Mouse (Mus musculus) spleen, postnatal 14 days (tissue): ENCODE data around the gene Acox2.

ENCODE experiments used
- DNase-seq, 2 experiments: peaks; one replicate each; pipeline ENCODE4 v3.0.0; 2021 to 2022; ENCODE audit warnings: low spot score in 2 of 2

The Acox2 gene

DNA sequence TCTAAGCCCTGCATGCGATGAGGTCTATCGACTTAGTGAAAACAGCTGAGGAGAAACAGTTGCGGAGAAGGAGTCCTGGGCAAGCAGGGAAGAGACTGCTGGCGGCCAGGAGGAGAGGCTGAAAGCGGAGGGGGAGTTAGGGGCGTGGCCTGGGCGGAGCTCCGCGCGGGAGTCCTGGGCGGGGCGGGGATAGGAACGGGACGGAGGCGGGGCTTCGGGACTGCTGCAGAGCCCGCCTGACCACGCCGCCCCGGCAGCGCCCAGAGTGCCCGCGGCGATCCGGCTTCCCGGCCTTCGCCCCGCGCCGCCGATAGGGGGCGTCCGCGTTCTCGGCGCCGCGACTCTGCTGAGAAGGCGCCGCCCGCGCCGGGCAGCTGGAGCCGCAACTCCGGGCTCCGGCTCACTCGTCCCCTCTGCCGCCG, 45.3 kb downstream of the Acox2 start, which contains the start of gene Kctd6:
Kctd6 (plus strand) TSS at position 338 of the 422 bp plus-strand sequence.
- peak; percentile 98 for DNase-seq

DNA sequence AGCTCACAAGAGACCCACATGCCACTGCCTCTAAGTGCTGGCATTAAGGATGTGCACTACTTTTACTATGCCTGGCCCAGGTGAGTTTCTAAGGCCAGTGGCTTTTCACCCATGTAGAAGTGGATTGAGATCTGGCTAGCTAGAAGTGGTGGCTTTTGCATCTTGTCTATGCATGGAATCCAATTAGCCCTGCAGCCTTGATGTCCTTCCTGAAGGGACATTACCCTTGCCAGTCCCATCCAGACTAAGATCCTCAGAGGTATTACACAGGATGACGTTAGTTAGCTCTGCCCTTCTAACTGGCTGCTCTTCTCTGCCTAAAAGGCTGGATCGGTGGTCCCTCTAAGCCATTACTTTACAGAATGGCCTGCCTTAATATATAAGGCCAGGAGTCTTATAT, 46.2 kb downstream of the Acox2 start:
- no peak for DNase-seq

DNA sequence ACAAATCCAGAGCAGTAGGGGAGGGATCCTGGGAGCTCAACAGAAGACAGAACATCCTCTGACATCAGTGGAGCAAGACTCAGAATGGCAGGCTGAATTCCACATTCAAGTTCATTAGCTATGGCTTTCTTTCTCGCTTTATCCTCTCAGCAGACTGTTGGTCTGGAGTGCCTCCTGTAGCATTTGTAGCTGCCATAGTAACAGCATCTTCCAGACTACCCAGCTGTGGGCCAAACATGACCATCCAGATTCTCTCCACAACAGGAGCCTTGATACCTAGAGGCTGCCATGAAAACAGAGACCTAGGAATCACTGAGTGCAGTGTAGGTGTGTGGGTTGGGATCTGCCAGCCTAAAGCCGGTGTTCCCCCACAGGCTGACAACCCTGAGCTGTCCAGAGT, 49.3 kb downstream of the Acox2 start:
- DNase-seq, result no peak

- no peak for DNase-seq
These were observed 50.3 kb downstream of the Acox2 start for GRCm38 (mm10) chr14:8208876-8209275.

DNA sequence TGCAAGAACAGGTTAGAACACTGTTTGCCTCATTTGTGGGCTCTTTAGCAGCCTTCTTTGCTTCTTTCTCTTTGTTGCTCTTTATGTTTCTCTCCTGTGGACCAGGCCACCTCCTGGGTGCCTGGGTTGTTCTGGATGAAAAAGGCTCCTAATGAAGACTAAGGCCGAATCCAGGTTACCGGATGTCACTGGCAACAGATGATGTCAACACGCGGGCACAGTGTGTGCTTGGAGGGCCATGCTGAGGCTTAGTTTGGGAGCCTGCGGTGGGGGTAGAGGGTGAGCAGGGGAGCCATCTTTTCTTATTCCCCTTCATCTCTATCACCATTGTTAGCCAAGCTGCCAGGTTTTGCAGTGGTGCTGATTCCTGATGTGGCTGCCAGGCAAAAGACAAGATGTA, 51.6 kb downstream of the Acox2 start:
- no peak for DNase-seq

DNA sequence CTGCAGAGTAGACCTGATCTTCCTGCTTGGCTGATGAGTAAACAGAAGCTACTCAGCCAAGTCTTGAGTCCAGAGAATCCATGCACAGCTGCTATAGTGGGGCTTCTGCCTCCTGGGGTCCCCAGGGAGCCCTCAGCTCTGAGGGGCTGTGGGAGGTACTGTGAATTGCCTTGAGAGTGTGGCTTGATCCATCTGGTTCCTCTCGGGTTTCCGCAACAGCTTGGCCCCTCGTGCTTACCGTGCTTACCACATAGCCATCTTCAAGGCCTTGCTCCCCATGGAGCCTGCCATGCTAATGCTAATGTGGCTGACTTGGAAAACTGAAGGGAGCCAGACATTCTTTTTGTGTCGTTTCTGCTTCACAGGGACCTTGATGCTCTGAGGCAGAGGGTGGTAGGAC, 52.0 kb downstream of the Acox2 start:
- DNase-seq, result no peak

DNA sequence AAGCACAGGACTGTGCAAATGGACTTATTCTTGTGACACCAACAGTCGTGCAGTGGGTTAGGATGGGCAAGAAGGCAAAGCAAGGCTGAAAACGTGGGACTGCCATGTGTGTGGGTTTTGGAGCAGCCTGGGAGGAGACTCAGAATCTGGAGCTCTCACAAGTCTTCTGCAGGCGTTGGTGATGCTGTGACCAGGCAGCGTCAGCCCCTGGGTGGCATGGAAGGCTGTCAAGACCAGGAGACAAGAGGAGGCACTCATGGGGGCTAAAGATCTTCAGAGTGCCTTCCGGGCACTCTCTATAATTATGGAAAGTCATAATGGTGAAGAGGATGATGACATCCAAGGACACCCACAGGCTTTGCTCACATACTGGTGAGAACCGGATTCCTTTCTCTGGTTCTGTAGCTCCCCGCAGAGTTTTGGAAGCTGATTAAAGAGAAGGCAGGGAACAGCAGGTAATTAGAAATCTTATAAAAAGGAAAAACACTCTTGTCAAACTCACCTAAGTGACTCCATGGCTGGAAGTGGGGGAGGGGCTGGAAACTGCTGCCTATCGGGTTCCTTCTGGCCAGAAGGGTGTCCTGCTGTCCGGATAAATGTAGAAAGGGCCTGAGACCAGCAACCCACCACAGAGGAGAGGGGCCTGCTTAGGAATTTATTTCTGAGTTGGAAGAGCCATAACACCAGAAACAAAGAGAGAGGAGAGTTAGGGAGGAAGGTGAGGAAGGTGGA, 52.8 kb downstream of the Acox2 start:
- DNase-seq, result no peak

- DNase-seq, result no peak
These were observed 57.4 kb downstream of the Acox2 start for GRCm38 (mm10) chr14:8201715-8202114.

GRCm38 (mm10) chr14:8200769-8201168, 58.4 kb downstream of the Acox2 start:
- no peak for DNase-seq

GRCm38 (mm10) chr14:8192727-8193126, 66.4 kb downstream of the Acox2 start:
- DNase-seq, result no peak

DNA sequence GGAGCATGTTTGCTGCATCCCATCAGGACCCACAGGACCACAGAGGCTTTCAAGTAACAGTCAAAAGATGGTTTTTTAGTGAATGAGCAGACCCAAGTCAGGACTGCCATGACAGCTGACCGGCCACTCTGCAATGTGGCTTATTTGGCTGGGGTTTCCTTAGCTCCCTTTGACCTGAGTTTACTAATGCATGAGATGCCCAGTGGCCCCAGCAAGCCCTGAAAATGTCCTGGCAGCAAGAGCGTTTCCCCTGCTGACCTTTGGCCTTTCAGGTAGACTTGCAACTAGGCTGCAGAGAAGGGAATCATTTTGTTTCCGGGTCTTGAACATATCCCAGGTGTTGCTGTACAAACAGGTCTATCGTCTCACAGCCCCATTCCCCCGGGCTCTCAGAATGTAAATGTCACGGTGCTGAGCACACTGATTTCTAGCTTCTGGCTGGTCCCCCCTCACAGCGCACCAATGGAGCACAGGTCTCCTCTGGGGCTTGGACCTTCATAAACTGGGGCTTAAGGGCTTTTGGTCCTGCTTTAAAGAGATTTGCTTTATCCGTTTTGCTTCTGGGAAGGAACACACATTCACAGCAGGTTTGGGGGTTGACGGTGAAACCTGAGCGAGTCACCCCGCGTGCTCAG, 67.7 kb downstream of the Acox2 start:
- DNase-seq, result no peak

DNA sequence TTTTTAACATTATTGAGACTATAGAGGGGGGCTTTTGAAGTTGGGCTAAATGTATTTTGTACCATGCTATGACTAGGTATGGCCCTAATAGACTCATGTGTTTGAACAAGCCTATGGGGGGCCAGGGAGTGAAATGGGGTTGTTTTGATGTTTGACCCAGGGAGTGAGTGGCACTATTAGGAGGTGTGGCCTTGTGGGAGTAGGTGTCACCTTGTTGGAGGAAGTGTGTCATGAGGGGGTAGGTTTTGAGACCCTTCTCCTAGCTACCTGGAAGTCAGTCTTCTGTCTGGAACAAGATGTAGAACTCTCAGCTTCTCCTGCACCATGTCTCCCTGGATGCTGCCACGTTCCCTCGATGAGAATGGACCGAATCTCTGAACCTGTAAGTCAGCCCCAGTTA, 68.6 kb downstream of the Acox2 start:
- DNase-seq, result no peak

DNA sequence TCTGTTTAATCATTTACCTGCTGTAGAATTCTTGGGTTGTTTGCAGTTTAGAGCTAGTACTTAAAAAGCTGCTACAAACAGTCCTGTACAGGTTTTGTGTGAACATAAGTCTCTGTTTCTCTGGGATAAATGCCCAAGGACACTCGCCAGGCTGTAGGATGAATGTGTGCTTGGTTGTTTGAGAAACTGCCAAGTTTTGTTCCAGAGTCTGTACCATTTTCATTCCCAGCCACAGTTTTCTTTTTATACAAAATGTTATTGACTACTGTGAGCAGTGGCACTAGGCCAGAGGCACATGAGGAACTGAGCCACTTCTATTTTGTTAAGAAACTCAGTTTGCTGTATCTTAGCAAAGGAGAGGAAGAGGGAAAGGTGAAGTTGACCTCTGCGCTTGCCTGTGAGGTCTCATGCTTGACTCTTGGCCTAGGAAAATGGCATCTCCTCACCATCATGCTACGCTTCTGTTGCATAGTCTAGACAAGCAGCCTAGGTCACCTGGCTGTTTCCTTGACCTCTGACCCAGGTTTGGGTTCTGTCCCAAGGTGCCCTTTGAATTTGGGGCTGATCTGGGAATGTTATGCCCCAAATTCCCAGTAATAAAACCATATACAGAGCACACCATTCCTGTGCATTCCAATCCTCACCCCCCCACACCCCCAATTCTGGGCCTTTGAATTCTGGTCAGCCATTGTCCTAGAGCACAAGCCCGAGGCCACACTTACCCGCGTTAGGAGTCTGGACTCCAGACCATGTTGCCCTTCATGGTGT, 72.7 kb downstream of the Acox2 start:
- DNase-seq, result no peak

GRCm38 (mm10) chr14:8183330-8183729, 75.8 kb downstream of the Acox2 start:
- no peak for DNase-seq

DNA sequence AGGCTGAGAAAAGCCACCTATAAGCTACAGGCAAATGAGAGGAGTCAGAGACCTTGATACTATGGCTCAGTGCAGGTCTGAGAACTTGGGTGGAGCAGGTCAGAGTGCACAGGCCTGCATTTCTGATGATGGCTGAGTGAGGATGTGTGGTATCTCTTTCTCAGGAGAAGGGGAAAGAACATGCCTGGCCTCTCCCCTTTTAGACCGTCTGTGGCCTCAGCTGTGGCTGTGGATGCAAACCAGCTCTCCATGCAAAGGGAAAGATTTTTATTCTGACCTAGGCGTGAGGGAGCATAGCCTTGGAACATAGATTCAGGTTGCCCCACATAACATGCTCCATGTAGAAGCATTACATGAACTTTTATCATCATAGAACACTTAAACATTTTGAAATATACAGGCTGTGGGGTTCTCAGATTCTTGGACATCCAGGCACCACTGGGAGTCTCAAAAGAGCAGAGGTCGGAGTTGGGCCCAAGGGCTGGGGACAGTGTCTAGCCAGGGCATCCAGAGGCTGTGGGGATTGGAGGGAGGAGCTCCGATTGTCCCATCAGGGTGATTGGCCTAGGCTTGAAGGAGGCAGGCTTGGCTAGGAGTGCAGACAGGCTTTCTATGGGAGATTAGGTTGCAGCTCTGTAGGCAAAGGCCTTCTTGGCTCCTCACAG, 78.7 kb downstream of the Acox2 start:
- no peak for DNase-seq

- no peak for DNase-seq
These were observed 82.9 kb downstream of the Acox2 start for GRCm38 (mm10) chr14:8176251-8176650.
